Mouse (Mus musculus) midbrain, postnatal 0 days (tissue): ENCODE results near the gene Lmtk3. TPM values are rescaled to one million over a fixed set of nuclear protein-coding genes. Genes with fewer than 3 reads are reported as not detected.

Experiments used
- ATAC-seq: fragments of 200-750 bp; cut with Nextera tagmentation; 2 replicates; pipeline ENCODE4 v1.8.0; 2017; ENCODE audit warnings: moderate number of reproducible peaks, mild to moderate bottlenecking, moderate TSS enrichment, moderate library complexity; ENCODE audit not compliant: low FRiP score
- DNase-seq: peaks from one replicate; pipeline ENCODE4 v3.0.0-alpha.2; 2015; ENCODE audit warnings: low spot score
- H3K27ac ChIP-seq: fragments of 300-500 bp; sonication (generic); 2 replicates; pipeline ENCODE4 v1.5.1; 2014; ENCODE audit warnings: low read depth, mild to moderate bottlenecking, low read length, mixed read lengths
- H3K27me3 ChIP-seq: fragments of 300-500 bp; sonication (generic); 2 replicates; pipeline ENCODE4 v1.6.1; 2014; ENCODE audit warnings: low read length, control low read depth, mixed read lengths; ENCODE audit not compliant: insufficient read depth
- H3K36me3 ChIP-seq: fragments of 300-500 bp; sonication (generic); 2 replicates; pipeline ENCODE4 v1.6.1; 2014; ENCODE audit warnings: low read length, control low read depth, mixed read lengths; ENCODE audit not compliant: insufficient read depth
- H3K4me1 ChIP-seq: fragments of 300-500 bp; sonication (generic); 2 replicates; pipeline ENCODE4 v1.6.1; 2014; ENCODE audit warnings: mild to moderate bottlenecking, control low read depth, antibody characterized with exemption, low read length, mixed read lengths; ENCODE audit not compliant: insufficient read depth
- H3K4me2 ChIP-seq: fragments of 300-500 bp; sonication (generic); 2 replicates; pipeline ENCODE4 v1.6.1; 2014; ENCODE audit warnings: low read depth, mild to moderate bottlenecking, low read length, mixed read lengths; ENCODE audit not compliant: poor library complexity, severe bottlenecking
- H3K4me3 ChIP-seq: fragments of 300-500 bp; sonication (generic); 2 replicates; pipeline ENCODE4 v1.5.1; 2014; ENCODE audit warnings: low read depth, mild to moderate bottlenecking, low read length, moderate library complexity
- H3K9ac ChIP-seq: fragments of 300-500 bp; sonication (generic); replicated peaks from 2 replicates; pipeline ENCODE4 v1.6.1; 2014; ENCODE audit warnings: mild to moderate bottlenecking, low read length, moderate library complexity, mixed read lengths; ENCODE audit not compliant: poor library complexity, severe bottlenecking
- H3K9me3 ChIP-seq: fragments of 300-500 bp; sonication (generic); 2 replicates; pipeline ENCODE4 v1.6.1; 2016; ENCODE audit warnings: low read length, control low read depth
- CTCF ChIP-seq: IDR thresholded peaks from 2 replicates; pipeline ENCODE4 v1.5.1; 2016; ENCODE audit warnings: antibody characterized with exemption, mild to moderate bottlenecking
- whole genome bisulfite sequencing: fragments of 180-500 bp; shearing (Covaris S2); extraction: QIAGEN DNeasy Blood & Tissue Kit; methylation state at CpG from one replicate; pipeline ENCODE4 v1.1.7; 2014; 5-methylcytosine and 5-hydroxymethylcytosine counted together
- polyA plus RNA-seq: library from polyadenylated mRNA; unstranded; fragments of >200 nt; fragmentation: Nextera tagmentation; extraction: Ambion mirVana; gene quantifications from 2 replicates; pipeline ENCODE4 v1.2.1, GENCODE M21; 2015
- total RNA-seq: library from RNA; depleted of rRNA; stranded (reverse); fragments of >200 nt; gene quantifications from 2 replicates; pipeline ENCODE4 v1.2.3, GENCODE M21; 2014

The Lmtk3 gene
- total and polyA plus RNA-seq, 2 experiments from 2014 or later, result 19.1 to 170 TPM

DNA sequence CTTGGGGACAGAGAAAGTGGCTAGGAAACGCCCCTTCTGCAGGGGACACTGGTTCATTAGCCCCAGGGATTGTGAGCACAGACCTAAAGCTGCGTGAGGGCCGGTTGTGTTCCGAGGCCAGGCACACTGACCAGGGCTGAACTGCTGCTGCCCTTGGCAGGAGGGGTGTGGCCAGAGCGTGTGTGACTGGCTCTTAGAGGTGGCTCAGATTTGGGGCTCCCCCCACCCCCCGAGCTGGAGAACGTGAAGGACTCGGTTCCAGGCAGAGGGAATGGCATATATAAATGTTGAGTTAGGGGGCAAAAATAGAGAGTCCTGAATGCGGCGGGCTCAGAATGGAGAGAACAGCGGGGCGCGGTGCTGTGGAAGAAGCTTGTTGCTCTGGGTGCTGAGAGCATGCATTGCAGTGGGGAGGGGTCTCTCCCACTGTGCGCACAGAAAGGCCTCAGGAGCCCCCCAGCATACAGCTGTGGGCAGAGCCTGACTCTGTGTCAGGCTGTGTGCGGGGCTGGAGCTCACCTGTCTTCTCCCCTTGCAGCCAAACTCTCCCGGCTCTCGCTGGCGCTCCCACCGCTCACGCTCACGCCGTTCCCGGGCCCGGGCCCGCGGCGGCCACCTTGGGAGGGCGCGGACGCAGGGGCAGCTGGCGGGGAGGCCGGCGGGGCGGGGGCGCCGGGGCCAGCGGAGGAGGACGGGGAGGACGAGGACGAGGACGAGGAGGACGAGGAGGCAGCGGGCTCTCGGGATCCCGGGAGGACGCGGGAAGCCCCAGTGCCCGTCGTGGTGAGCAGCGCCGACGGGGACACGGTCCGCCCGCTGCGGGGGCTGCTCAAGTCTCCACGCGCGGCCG, 14.3 kb downstream of the Lmtk3 start:
- Histone ChIP-seq H3K27me3 (no peaks in the 10 kb centered on the region), H3K4me3 (peak overlapping the region; percentile 17), H3K4me2 (peak overlapping the region; percentile 38), H3K4me1 (no peaks in the 10 kb centered on the region), H3K9ac (peak overlapping the region; percentile 30), H3K9me3 (no peaks in the 10 kb centered on the region), H3K27ac (0 out of 2 replicates have a peak overlapping the region, but pooled peaks have one; percentile 2), H3K36me3 (peaks cover 55% of the 10 kb centered on the region)
- ATAC-seq (no peak; the same call in 1 of the 2 replicates), DNase-seq (no peak)
- WGBS, result 6% methylated on average over 52 of the region's 60 CpGs
- TF ChIP-seq CTCF, result no peak

DNA sequence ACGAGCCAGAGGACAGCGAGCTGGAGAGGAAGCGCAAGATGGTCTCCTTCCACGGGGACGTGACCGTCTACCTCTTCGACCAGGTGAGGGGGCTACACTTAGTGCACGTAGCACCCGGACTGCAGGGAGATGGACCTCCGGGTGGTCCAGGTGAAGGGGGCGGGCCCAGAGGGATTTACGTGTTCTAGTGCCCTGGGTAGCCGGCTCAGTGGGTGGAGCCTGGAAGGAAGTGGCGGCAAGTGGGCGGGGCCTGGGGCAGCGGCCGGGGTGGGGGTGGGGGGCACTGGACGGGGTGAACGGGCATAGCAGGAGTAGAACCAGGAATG, 14.9 kb downstream of the Lmtk3 start:
- TF ChIP-seq CTCF, result no peak
- H3K4me3 ChIP-seq, result peak overlapping the region; percentile 17
- WGBS, result 2% methylated on average over 19 of the region's 19 CpGs
- no peak for ATAC-seq
- peak overlapping the region; percentile 30; the same call in 1 of the 2 replicates for H3K9ac ChIP-seq
- H3K9me3 ChIP-seq, result no peaks in the 10 kb centered on the region
- DNase-seq, result no peak
- H3K4me2 ChIP-seq, result peak overlapping the region; percentile 38
- H3K36me3 ChIP-seq, result peaks cover 54% of the 10 kb centered on the region
- H3K4me1 ChIP-seq, result no peaks in the 10 kb centered on the region
- no peak overlapping the region for H3K27ac ChIP-seq
- H3K27me3 ChIP-seq, result no peaks in the 10 kb centered on the region

- no peak overlapping the region for H3K9ac ChIP-seq
- H3K9me3 ChIP-seq, result no peaks in the 10 kb centered on the region
- no peak overlapping the region for H3K4me3 ChIP-seq
- TF ChIP-seq CTCF, result no peak
- DNase-seq, result no peak
- no peaks in the 10 kb centered on the region for H3K27me3 ChIP-seq
- H3K4me1 ChIP-seq, result no peaks in the 10 kb centered on the region
- peaks cover 54% of the 10 kb centered on the region for H3K36me3 ChIP-seq
- 45% methylated on average over 7 of the region's 7 CpGs for WGBS
- 0 out of 2 replicates have a peak overlapping the region, but pooled peaks have one; percentile 38 for H3K4me2 ChIP-seq
- ATAC-seq, result no peak
- no peak overlapping the region for H3K27ac ChIP-seq
These were observed 15.4 kb downstream of the Lmtk3 start for GRCm38 (mm10) chr7:45798931-45799330.

- no peaks in the 10 kb centered on the region for H3K4me1 ChIP-seq
- ATAC-seq, result no peak
- no peaks in the 10 kb centered on the region for H3K9me3 ChIP-seq
- WGBS, result 49% methylated on average over 7 of the region's 7 CpGs
- no peak overlapping the region for H3K4me2 ChIP-seq
- peaks cover 50% of the 10 kb centered on the region for H3K36me3 ChIP-seq
- no peaks in the 10 kb centered on the region for H3K27me3 ChIP-seq
- no peak overlapping the region for H3K9ac ChIP-seq
- no peak overlapping the region for H3K4me3 ChIP-seq
- no peak for DNase-seq
- H3K27ac ChIP-seq, result 0 out of 2 replicates have a peak overlapping the region, but pooled peaks have one; percentile 52
- no peak for TF ChIP-seq CTCF
These were observed 16.5 kb downstream of the Lmtk3 start for GRCm38 (mm10) chr7:45800001-45800400.

- H3K9ac ChIP-seq, result no peak overlapping the region
- no peaks in the 10 kb centered on the region for H3K4me1 ChIP-seq
- WGBS, result 32% methylated on average over 21 of the region's 25 CpGs
- TF ChIP-seq CTCF, result no peak
- H3K27ac ChIP-seq, result peak overlapping the region; percentile 52
- H3K4me3 ChIP-seq, result no peak overlapping the region
- H3K9me3 ChIP-seq, result no peaks in the 10 kb centered on the region
- DNase-seq (no peak), ATAC-seq (no peak)
- H3K27me3 ChIP-seq, result no peaks in the 10 kb centered on the region
- peaks cover 43% of the 10 kb centered on the region for H3K36me3 ChIP-seq
- no peak overlapping the region for H3K4me2 ChIP-seq
These were observed 17.1 kb downstream of the Lmtk3 start for GRCm38 (mm10) chr7:45800546-45801204.

DNA sequence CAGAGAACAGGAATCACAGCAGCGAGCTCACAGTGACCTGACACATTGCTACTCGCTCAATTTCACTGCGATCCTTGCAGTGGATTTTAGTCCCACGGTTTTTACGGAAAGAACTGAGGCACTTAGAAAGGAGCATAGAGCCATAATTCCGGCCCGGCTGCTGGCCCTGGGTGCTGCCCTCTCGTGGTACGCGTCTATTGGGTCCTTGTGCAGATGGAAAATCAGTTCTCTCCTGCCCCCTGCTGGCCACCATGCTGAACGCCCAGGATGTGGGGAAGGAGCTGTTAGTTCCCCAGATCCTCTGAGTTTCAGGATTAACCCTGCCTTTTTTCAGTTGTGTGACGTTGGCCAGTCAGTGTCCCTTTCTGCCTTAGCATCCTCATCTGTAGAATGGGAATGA, 17.8 kb downstream of the Lmtk3 start:
- H3K9me3 ChIP-seq, result no peaks in the 10 kb centered on the region
- H3K27ac ChIP-seq, result peak overlapping the region; percentile 52
- WGBS, result 2% methylated on average over 12 of the region's 12 CpGs
- H3K4me3 ChIP-seq, result no peak overlapping the region
- peak; percentile 60 for ATAC-seq
- H3K4me1 ChIP-seq, result no peaks in the 10 kb centered on the region
- TF ChIP-seq CTCF, result peak; percentile 100
- H3K9ac ChIP-seq, result no peak overlapping the region
- H3K4me2 ChIP-seq, result no peak overlapping the region
- DNase-seq, result peak; percentile 94
- H3K36me3 ChIP-seq, result peaks cover 44% of the 10 kb centered on the region
- no peaks in the 10 kb centered on the region for H3K27me3 ChIP-seq
